Mouse (Mus musculus) CD4-positive helper T cell, adult 2 months (primary cell): ENCODE measurements around the gene Ermp1.

ENCODE experiments used
- DNase-seq: peaks from one replicate; pipeline ENCODE4 v3.0.0-alpha.2; 2012; ENCODE audit warnings: low read depth, missing footprints, low spot score

Ermp1 gene

DNA sequence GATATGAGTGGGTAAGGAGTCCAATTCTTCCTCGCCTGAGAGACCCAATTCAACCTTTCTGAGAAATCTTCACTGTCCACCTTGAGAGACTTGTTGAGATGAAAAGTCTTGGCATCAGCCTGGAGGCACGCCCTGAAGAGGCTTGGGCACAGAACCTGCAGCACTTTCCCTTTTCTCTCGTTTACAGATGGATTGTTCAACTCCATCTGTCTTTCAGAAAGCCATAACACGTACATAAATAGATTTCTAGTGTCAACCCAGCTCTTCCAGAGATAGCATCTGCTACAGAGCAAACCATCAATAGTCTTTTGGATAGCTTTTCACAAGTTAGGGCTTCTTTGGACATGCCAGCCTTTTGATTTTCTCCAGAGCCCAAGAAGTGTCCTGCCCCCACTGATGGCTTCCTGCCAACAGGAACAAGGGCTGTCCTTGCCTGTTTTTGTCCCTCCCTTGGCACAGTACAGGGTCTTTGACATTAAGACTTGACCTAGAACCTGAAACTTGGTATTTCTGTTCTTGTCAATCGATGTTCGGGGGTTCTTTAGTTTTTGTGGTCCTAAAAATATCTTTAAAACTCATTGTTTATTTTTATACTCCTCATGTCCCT is 13.9 kb upstream of the Ermp1 start:
- DNase-seq = no peak

DNA sequence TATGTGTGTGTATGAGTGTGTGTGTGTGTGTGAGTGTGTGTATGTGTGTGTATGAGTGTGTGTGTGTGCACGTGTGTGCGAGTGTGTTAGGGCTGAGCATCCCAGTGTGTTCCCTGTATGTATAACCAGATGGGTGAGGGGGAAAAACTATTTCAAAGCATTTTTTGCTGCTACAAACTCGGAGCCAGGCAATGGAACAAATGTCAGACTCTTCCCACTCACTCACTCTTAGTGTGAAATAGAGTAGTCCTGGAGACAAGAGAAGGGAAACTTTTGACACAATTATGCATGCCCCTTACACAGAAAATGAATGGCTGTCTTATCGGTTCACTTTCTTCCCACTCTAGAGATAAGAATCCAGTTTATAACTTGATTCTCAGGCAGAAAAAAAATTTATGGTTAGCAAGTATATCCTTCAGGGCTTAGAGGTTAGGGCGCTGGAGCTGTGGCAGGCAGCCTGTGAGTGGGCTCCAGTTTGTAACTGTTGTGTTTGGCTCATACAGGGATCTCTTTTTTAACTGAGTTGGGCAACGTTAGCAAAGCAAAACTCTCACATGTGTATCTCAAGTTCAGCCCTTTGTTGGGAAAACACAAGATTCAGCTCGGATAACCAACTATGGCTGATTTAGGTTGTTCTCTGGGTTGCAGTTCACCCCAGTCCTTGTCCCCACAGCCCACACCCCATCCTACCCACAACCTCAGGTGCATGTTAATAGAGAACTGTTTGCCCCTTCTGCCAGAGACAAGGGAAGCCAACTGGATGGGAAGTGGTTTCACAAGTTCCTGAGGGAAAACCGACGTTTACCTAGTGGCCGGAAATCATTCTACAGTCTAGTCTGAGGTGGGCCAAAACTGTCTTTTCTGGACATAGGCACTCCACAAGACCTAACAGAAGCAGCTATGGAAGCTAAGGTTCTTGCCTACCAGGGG is 12.9 kb upstream of the Ermp1 start:
- no peak for DNase-seq

- peak; percentile 42 for DNase-seq
These were observed 11.5 kb upstream of the Ermp1 start for GRCm38 (mm10) chr19:29659705-29660104.

DNA sequence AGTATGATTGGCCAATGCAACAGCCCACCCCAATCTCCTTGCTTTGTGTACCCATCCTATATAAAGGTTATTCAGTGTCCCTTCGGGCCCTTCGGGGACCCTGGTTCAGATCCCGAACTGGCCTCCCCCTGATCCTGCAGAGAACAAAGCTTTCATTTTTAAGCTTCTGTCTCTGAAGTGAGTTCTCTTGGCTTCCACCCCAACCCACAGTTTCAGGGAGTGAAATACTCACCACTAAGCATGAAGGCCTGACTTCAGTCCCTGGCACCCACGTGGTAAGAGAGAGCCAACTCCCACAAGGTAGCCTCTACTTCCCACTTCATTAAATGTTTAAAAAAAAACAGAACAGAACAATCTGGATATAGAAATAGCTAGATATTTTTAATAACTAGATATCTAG is 10.6 kb upstream of the Ermp1 start:
- DNase-seq = no peak

DNA sequence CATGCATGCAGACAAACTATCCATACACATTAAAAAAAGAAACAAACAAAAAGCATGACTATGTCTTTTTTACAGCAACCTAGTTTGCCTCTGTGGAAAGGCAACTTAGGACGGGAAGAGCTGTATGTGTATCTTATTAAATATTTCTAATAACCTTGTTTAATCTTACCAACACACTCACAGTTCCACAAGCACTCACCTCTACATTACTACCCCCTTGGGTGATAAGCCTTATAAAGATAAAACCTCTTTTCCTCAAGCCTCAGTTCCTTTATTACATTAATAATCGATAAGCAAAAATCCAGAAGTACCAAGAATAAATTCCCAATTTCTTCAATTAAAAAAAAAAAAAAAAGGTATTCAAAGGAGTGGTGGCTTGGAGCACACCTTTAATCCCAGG is 9.3 kb upstream of the Ermp1 start:
- DNase-seq = no peak

- no peak for DNase-seq
These were observed 8.8 kb upstream of the Ermp1 start for GRCm38 (mm10) chr19:29657033-29657432.

- DNase-seq = no peak
These were observed 8.4 kb upstream of the Ermp1 start for GRCm38 (mm10) chr19:29656620-29657019.

GRCm38 (mm10) chr19:29656029-29656428 is 7.8 kb upstream of the Ermp1 start:
- no peak for DNase-seq

- no peak for DNase-seq
These were observed 6.9 kb upstream of the Ermp1 start for GRCm38 (mm10) chr19:29655148-29655547.

- DNase-seq = no peak
These were observed 5.6 kb upstream of the Ermp1 start for GRCm38 (mm10) chr19:29653768-29654265.

GRCm38 (mm10) chr19:29649683-29650082 is 1.5 kb upstream of the Ermp1 start:
- DNase-seq = no peak

- no peak for DNase-seq
These were observed 317 bp upstream of the Ermp1 start for GRCm38 (mm10) chr19:29648550-29648914.

DNA sequence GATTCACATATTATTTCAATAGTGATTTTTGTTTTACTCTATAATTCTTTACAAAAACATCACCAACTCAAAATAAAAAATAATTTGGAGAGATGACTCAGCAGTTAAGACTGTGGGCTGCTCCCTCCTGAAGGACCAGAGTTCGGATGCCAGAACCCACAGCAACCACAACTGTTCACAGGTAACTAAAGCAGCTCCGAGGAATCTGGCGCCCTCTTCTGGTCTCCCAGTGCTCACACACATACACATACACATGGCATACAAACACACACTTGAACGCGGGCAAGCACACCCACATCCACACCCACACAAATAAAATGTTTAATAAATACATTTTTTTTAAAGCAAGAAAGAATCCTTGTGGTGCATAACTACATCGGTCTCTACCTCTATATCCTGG is 3.5 kb downstream of the Ermp1 start:
- peak; percentile 31 for DNase-seq

DNA sequence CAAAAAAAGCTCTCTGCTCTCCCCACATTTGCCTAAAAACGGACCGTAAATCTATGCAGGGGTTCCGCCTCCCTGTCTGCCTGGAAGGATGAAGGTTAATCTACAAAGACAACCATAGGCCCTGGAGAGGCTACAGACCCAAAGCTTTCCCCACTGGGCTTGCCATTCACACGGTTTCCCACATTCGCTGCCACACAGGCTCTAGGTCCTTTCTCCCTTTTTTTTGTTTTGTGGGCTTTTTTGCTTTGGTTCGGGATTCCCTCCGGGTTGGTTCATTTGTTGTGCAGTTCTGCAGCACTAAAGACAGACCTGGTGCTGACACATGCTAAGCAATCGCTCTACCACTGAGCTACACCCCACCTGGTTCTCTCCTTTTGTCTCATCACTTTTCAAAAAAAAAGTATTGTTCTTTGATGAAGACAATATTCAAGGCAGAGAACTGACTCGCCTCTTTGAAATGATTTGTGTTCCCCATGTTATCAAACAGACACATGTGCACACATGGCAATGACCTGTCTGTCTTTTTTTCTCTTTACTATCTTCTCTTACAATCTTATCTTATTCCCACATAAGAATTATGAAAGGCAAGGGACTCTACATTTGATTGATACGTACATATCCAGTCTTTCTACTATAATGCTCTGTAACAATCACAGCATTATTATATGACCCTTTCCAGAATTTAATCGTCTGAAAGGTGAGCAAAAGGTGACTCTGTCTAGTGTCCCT is 4.9 kb downstream of the Ermp1 start:
- no peak for DNase-seq

DNA sequence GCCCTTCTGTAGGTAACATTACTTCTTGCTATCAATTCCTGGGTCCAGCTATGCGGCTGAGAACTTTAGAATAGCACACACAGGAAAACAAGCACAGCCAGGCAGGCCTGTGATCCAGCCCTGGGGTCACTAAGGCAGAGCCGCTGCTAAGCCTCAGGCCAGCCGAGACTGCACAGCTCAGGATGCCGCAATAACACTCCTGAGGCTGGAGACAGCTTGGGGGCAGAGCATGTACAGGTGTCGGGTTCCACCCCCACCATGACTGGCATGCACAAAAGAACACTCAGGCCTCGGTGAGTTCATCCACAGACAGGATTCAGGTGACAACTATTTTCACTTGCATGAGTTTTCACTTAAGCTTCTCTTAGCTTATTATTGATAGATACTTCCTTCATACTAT is 6.0 kb downstream of the Ermp1 start:
- DNase-seq = no peak

DNA sequence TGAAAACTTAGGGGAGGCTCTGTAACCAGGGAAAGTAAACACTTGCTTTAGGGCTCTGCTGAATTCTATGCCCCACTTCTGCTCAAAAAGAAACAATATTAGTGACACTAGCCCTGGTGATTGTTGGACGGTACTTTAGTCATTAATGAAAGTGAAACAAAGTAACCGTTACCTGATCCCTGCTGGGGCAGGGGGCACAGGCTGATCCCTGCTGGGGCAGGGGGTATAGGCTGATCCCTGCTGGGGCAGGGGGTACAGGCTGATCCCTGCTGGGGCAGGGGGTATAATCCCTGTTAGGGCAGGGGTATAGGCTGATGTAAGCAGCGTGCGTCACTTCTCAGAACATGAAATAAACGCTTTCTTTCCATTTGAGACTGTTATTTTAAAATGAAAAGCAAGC is 6.7 kb downstream of the Ermp1 start:
- DNase-seq = no peak

DNA sequence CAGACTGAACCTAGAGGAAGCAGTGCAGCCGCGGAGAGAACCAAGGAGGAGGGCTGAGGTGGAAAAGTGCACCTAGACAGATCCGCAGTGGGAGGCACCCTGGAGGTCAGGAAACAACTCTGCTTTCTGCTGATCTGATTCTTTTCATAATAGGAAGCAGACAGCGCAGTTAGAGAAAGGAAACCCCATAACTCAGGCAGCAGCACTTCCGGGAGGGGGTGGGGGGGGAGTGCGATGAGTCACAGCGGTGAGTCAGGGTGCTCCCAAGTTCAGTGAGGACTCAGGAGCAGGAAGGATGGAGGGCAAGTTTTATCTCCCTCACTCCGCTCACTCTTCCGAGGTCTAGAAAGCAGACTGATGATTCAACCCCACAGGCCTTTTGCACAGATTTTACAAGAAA is 7.2 kb downstream of the Ermp1 start:
- DNase-seq = peak; percentile 88

DNA sequence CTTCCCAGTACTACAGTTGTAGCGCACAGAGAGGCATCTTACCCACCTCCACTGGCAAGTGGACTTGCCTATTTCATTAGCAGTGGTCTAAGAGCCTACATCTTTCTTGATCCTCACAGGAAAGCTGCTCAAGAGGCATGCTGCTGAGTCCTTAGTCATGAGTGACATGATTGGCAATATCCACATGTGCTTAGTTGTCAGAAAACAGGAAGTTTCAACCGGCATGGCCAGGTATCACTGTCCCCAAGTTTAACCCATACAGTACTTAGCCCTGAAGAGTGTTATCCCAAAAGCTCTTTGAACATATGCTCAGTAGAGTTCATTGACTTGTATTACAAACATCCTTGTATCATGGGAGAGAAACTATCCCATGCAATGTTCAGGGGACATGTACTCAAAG is 36.1 kb downstream of the Ermp1 start:
- DNase-seq = no peak

- no peak for DNase-seq
These were observed 37.3 kb downstream of the Ermp1 start for GRCm38 (mm10) chr19:29610907-29611306.

GRCm38 (mm10) chr19:29608212-29608611 is 40.0 kb downstream of the Ermp1 start:
- no peak for DNase-seq

DNA sequence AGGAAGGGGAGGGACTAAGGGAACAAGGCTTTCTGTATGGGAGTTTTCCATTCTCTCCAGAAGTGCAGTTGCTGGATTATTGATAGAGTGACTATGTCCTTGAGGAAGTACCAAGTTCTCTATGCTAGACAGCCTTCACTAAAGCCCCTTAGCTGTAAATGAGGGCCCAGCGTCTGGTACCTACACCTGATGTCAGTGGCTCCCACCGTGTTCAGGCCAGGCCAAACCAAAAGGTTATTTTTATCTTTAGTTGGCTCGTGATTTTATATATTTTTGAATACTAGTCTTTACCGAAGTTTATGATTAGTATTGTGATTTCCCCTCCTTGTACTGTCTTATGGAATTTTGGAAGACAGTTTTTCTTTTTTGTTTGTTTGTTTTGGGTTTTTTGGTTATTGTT is 40.7 kb downstream of the Ermp1 start:
- DNase-seq = no peak

DNA sequence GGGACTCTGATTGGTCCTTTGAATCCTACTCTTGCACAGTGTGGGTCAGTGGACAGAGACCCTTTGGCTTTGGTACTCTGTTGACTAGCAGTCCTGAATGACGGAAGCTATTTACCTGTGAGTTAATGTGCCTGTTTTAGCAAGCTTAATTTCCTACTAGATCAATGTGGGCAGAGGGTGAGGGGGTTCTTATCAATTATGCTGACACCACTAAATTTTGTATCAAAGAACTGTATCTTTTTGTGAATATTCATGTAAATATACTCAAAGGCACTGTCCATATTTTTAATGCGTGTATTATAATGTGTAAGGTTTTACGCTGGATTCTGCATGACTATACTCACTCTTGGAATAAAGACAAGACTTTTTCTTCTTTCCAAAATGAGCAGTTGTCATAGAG is 43.6 kb downstream of the Ermp1 start:
- DNase-seq = no peak
